Mouse (Mus musculus) hindbrain, embryonic 14.5 days (tissue): ENCODE data around the gene Ttll3. TPM values are rescaled to one million over a fixed set of nuclear protein-coding genes. Genes with fewer than 3 reads are reported as not detected.

Source experiments
- ATAC-seq: fragments of 200-750 bp; cut with Nextera tagmentation; 2 replicates; pipeline ENCODE4 v1.8.0; 2017; ENCODE audit warnings: moderate number of reproducible peaks, mild to moderate bottlenecking, moderate TSS enrichment, moderate library complexity; ENCODE audit not compliant: low FRiP score
- DNase-seq: peaks from one replicate; pipeline ENCODE4 v3.0.0-alpha.2; 2015; ENCODE audit warnings: low spot score
- H3K27ac ChIP-seq: fragments of 300-500 bp; sonication (generic); 2 replicates; pipeline ENCODE4 v1.5.1; 2014; ENCODE audit warnings: mild to moderate bottlenecking, moderate library complexity
- H3K27me3 ChIP-seq: fragments of 300-500 bp; sonication (generic); 2 replicates; pipeline ENCODE4 v1.6.1; 2014; ENCODE audit warnings: mild to moderate bottlenecking, low read length, mixed read lengths; ENCODE audit not compliant: control insufficient read depth, insufficient read depth
- H3K36me3 ChIP-seq: fragments of 300-500 bp; sonication (generic); replicated peaks from 2 replicates; pipeline ENCODE4 v1.6.1; 2014; ENCODE audit not compliant: control insufficient read depth, insufficient read depth
- H3K4me1 ChIP-seq: fragments of 300-500 bp; sonication (generic); replicated peaks from 2 replicates; pipeline ENCODE4 v1.6.1; 2014; ENCODE audit warnings: antibody characterized with exemption, low read length, mixed read lengths; ENCODE audit not compliant: control insufficient read depth, insufficient read depth
- H3K4me2 ChIP-seq: fragments of 300-500 bp; sonication (generic); replicated peaks from 2 replicates; pipeline ENCODE4 v1.6.1; 2014; ENCODE audit warnings: mild to moderate bottlenecking, moderate library complexity
- H3K4me3 ChIP-seq: fragments of 300-500 bp; sonication (generic); replicated peaks from 2 replicates; pipeline ENCODE4 v1.5.1; 2014; ENCODE audit warnings: mild to moderate bottlenecking, low read length
- H3K9ac ChIP-seq: fragments of 300-500 bp; sonication (generic); 2 replicates; pipeline ENCODE4 v1.6.1; 2014
- H3K9me3 ChIP-seq: fragments of 300-500 bp; sonication (generic); 2 replicates; pipeline ENCODE4 v1.6.1; 2016; ENCODE audit warnings: low read length; ENCODE audit not compliant: control insufficient read depth
- WGBS: fragments of 180-500 bp; shearing (Covaris S2); extraction: QIAGEN DNeasy Blood & Tissue Kit; methylation state at CpG from one replicate; pipeline ENCODE4 v1.1.7; 2014; 5-methylcytosine and 5-hydroxymethylcytosine counted together
- microRNA-seq: library from miRNA; unstranded; fragments of <30 nt; microRNA quantifications from one replicate; pipeline ENCODE4, GENCODE M21; 2016
- polyA plus RNA-seq: library from polyadenylated mRNA; unstranded; fragments of >200 nt; fragmentation: Nextera tagmentation; extraction: Ambion mirVana; gene quantifications from 2 replicates; pipeline ENCODE4 v1.2.1, GENCODE M21; 2014

Gene Ttll3
- polyA plus RNA-seq, 1 experiment from 2014 or later = 8.1 TPM

DNA sequence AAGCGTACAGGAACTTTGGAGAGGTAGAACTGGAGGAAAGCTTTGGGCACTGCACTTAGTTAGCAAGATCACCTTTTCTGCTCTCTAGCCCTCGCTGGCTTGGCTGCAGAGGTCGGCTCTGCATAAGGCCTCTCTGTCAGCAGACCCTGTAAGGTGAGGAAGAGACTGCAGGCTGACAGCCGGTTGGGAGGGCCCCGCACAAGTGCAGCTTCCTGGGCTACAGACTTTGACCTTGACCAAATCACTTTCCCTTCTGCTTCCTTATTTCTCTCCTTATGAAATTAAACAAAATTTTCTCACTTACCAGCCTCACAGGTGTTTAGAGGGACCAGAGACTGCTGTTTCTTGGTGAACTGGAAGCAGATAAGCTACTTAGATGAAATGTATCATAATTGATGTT lies 65.9 kb downstream of the Ttll3 start:
- Histone ChIP-seq H3K4me1 (no peaks in the 10 kb centered on the region), H3K27me3 (no peaks in the 10 kb centered on the region), H3K27ac (no peak overlapping the region), H3K36me3 (no peaks in the 10 kb centered on the region), H3K9me3 (no peaks in the 10 kb centered on the region), H3K4me3 (no peak overlapping the region), H3K4me2 (no peak overlapping the region), H3K9ac (no peak overlapping the region)
- 73% methylated on average over 5 of the region's 5 CpGs for WGBS
- ATAC-seq (no peak), DNase-seq (no peak)

DNA sequence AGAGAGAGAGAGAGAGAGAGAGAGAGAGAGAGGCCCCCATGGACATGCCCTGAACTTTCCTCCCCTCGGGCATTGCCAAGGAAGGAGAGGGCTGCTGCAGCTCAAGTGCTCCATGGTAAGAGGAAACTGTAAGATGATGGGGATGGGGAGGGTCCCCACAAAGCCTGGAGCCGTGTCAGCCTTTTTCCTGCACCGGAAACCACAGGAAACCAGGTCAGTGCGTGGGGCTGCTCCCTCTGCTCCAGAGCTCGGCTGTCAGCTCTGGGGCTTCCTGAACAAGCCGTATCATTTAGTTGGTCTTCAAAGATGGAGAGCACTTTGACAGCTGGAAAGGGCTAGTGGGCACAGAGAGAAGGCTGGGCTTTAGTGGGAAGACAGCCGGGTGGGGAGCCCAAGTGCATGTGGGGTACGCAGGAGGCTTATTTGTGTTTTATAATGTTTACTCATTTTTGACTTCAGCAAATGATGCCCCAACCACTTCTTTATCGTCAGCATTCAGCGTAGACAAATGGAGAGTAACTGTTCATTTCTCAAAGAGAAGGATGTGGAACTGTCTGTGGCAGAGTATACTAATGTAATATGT lies 69.0 kb downstream of the Ttll3 start, which contains the start of gene Il17re:
Il17re (plus strand) TSS at position 533 of the 583 bp plus-strand sequence.
- no peak within 1 kb of the TSS for H3K4me3 ChIP-seq
- no peak within 1 kb of the TSS for H3K4me2 ChIP-seq
- no peaks in the 10 kb centered on the region for H3K9me3 ChIP-seq
- no peaks in the 10 kb centered on the region for H3K36me3 ChIP-seq
- no peak within 1 kb of the TSS for H3K27ac ChIP-seq
- no peaks in the 10 kb centered on the region for H3K4me1 ChIP-seq
- ATAC-seq = no peak
- no peak for DNase-seq
- no peak within 1 kb of the TSS for H3K9ac ChIP-seq
- no peaks in the 10 kb centered on the region for H3K27me3 ChIP-seq
- WGBS = 82% methylated on average over 10 of the region's 10 CpGs

DNA sequence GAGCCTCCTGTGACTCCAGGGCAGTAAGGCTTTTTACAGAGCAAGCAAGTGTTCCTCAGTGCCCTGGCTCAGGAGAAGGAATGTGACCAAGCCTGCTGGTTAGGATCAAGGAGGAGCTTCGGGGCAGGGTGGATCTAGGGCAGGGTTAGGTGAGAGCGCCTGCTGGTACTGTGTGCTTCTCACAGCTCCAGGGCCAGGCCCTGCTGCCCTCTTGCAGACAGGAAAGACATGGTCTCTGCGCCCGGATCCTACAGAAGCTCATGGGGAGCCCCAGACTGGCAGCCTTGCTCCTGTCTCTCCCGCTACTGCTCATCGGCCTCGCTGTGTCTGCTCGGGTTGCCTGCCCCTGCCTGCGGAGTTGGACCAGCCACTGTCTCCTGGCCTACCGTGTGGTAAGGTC lies 69.6 kb downstream of the Ttll3 start:
- no peak overlapping the region for H3K27ac ChIP-seq
- H3K9me3 ChIP-seq = no peaks in the 10 kb centered on the region
- H3K36me3 ChIP-seq = no peaks in the 10 kb centered on the region
- H3K4me1 ChIP-seq = no peaks in the 10 kb centered on the region
- no peak for DNase-seq
- H3K4me3 ChIP-seq = no peak overlapping the region
- no peak for ATAC-seq
- H3K4me2 ChIP-seq = no peak overlapping the region
- no peaks in the 10 kb centered on the region for H3K27me3 ChIP-seq
- WGBS = 81% methylated on average over 10 of the region's 10 CpGs
- H3K9ac ChIP-seq = no peak overlapping the region

DNA sequence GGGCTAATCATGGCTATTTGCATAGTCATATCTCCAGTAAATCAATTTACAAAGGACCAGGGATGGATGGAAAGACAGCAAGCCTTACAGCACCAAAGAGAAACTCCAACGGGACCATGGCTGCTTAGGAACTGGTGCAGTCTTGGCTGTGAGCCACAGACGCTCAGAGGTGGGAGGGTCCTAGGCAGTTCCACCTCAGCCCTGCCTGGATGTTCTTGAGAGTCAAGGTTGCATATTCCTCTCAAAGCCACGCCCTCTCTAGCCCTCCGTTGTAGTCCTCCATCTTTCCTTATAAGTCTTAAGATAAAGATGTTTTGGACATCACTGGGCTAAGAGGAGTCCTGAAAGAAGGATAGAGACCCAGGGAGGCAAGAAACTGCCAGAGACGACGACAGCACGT lies 75.0 kb downstream of the Ttll3 start:
- no peaks in the 10 kb centered on the region for H3K4me1 ChIP-seq
- 68% methylated on average over 7 of the region's 7 CpGs for WGBS

More for the DNA sequence above, 75.0 kb downstream of the Ttll3 start:
- Histone ChIP-seq H3K9ac (no peak overlapping the region), H3K9me3 (no peaks in the 10 kb centered on the region), H3K36me3 (no peaks in the 10 kb centered on the region), H3K27ac (no peak overlapping the region), H3K27me3 (peaks cover 3% of the 10 kb centered on the region; the same call in 1 of the 2 replicates), H3K4me2 (no peak overlapping the region), H3K4me3 (no peak overlapping the region)
- DNase-seq (no peak), ATAC-seq (no peak)

Small RNA genes lying within 50 kb of the gene (microRNA-seq; reads per million reads assigned to microRNA genes)
- not detected for gene Gm24387

Other genes with a start within 250 kb of the Ttll3 start
- 19.9 and 21.1 TPM in 2 replicates for gene Lhfpl4, start 193.9 kb upstream of the Ttll3 start, polyA plus RNA-seq
- gene Mtmr14, start 151.4 kb upstream of the Ttll3 start, polyA plus RNA-seq = 36.3 and 36.7 TPM in 2 replicates
- 2.4 and 5.0 TPM in 2 replicates for gene Cpne9, start 107.0 kb upstream of the Ttll3 start, polyA plus RNA-seq
- 17.5 and 18.1 TPM in 2 replicates for gene Brpf1, start 82.1 kb upstream of the Ttll3 start, polyA plus RNA-seq
- 8.4 and 9.0 TPM in 2 replicates for gene Ogg1, start 62.3 kb upstream of the Ttll3 start, polyA plus RNA-seq
- 111 and 123 TPM in 2 replicates for gene Camk1, start 45.3 kb upstream of the Ttll3 start, polyA plus RNA-seq
- 62.6 and 67.0 TPM in 2 replicates for gene Tada3, start 11.4 kb upstream of the Ttll3 start, polyA plus RNA-seq
- 231 and 235 TPM in 2 replicates for gene Arpc4, start 11.1 kb upstream of the Ttll3 start, polyA plus RNA-seq
- gene Rpusd3, start 30.1 kb downstream of the Ttll3 start, polyA plus RNA-seq = 15.0 and 19.0 TPM in 2 replicates
- not detected in 2 replicates for gene Cidec, start 46.5 kb downstream of the Ttll3 start, polyA plus RNA-seq
- 87.9 and 88.5 TPM in 2 replicates for gene Jagn1, start 53.3 kb downstream of the Ttll3 start, polyA plus RNA-seq
- 0.27 and 0.31 TPM in 2 replicates for gene Il17re, start 69.2 kb downstream of the Ttll3 start, polyA plus RNA-seq
- 2.4 and 3.0 TPM in 2 replicates for gene Il17rc, start 82.2 kb downstream of the Ttll3 start, polyA plus RNA-seq
- 61.5 and 69.9 TPM in 2 replicates for gene Creld1, start 94.0 kb downstream of the Ttll3 start, polyA plus RNA-seq
- 10.5 and 10.7 TPM in 2 replicates for gene Prrt3, start 112.7 kb downstream of the Ttll3 start, polyA plus RNA-seq
- gene Emc3, start 142.4 kb downstream of the Ttll3 start, polyA plus RNA-seq = 107 and 119 TPM in 2 replicates
- 2.1 and 2.5 TPM in 2 replicates for gene Fancd2, start 142.4 kb downstream of the Ttll3 start, polyA plus RNA-seq
- not detected in 2 replicates for gene Fancd2os, start 211.5 kb downstream of the Ttll3 start, polyA plus RNA-seq
- gene Brk1, start 215.5 kb downstream of the Ttll3 start, polyA plus RNA-seq = 261 and 267 TPM in 2 replicates
- gene Vhl, start 234.7 kb downstream of the Ttll3 start, polyA plus RNA-seq = 86.5 and 96.9 TPM in 2 replicates
- gene Irak2, start 249.2 kb downstream of the Ttll3 start, polyA plus RNA-seq = 0.95 and 1.4 TPM in 2 replicates